Mouse (Mus musculus) CH12.LX (cell line): Measurements from ENCODE around the gene Pirt. TPM values are rescaled to one million over a fixed set of nuclear protein-coding genes. Genes with fewer than 3 reads are reported as not detected.

Source experiments
- DNase-seq: peaks from one replicate; pipeline ENCODE4 v3.0.0-alpha.2; 2013; ENCODE audit errors: extremely low read depth
- H3K27ac ChIP-seq: 2 replicates; pipeline ENCODE4 v1.5.1; 2012; ENCODE audit warnings: low read depth, mild to moderate bottlenecking, control low read depth, moderate library complexity; ENCODE audit not compliant: insufficient read depth
- H3K27me3 ChIP-seq: replicated peaks from 2 replicates; pipeline ENCODE3; 2012; ENCODE audit warnings: inconsistent platforms
- H3K36me3 ChIP-seq, 2 experiments: replicated peaks in 1 of 2; 2 replicates each; pipeline versions ENCODE3 to v1.6.1; 2012; ENCODE audit warnings: inconsistent platforms in 1 of 2, low read length in 1 of 2, mild to moderate bottlenecking in 1 of 2, mixed read lengths in 1 of 2, moderate library complexity in 1 of 2; ENCODE audit not compliant: control insufficient read depth in 1 of 2, insufficient read depth in 1 of 2
- H3K4me1 ChIP-seq, 2 experiments: 2 replicates each; pipeline ENCODE4 v1.6.1; 2012; ENCODE audit warnings: inconsistent platforms in 1 of 2, moderate library complexity in 1 of 2; ENCODE audit not compliant: insufficient read depth in 2 of 2, control insufficient read depth in 1 of 2
- H3K4me2 ChIP-seq: 2 replicates; pipeline ENCODE4 v1.6.1; 2012; ENCODE audit warnings: low read depth, mild to moderate bottlenecking, control low read depth; ENCODE audit not compliant: poor library complexity, insufficient read depth, severe bottlenecking
- H3K4me3 ChIP-seq, 3 experiments: fragments of 150-350 bp in 1 of 3; sonication (generic) in 1 of 3; replicated peaks in 1 of 3; 2 replicates each; pipeline versions ENCODE3 to v1.5.1; 2011 to 2012; ENCODE audit warnings: low read depth in 2 of 3, low read length in 2 of 3, mild to moderate bottlenecking in 2 of 3, moderate library complexity in 2 of 3, control low read depth in 1 of 3, improper control_type of control experiment in 1 of 3, inconsistent platforms in 1 of 3, mixed read lengths in 1 of 3; ENCODE audit not compliant: poor library complexity in 1 of 3
- H3K79me2 ChIP-seq: replicated peaks from 2 replicates; pipeline ENCODE4 v1.6.1; 2012; ENCODE audit warnings: mild to moderate bottlenecking, moderate library complexity; ENCODE audit not compliant: control insufficient read depth, poor library complexity, insufficient read depth, severe bottlenecking; ENCODE audit errors: extremely low read depth
- H3K9ac ChIP-seq: 2 replicates; pipeline ENCODE4 v1.6.1; 2012; ENCODE audit warnings: low read depth, mild to moderate bottlenecking, control low read depth, moderate library complexity; ENCODE audit not compliant: insufficient read depth
- H3K9me3 ChIP-seq: replicated peaks from 2 replicates; pipeline ENCODE3; 2012; ENCODE audit warnings: low read length, inconsistent platforms, mixed read lengths
- CHD1 ChIP-seq: IDR thresholded peaks from 2 replicates; pipeline ENCODE4 v1.6.1; 2012; ENCODE audit warnings: low read depth, low read length, improper control_type of control experiment, inconsistent platforms
- CTCF ChIP-seq, 2 experiments: IDR thresholded peaks in 1 of 2; conservative IDR thresholded peaks in 1 of 2; 2 replicates each; pipeline ENCODE4 v1.5.1; 2011 to 2012; ENCODE audit warnings: low read depth in 2 of 2, low read length in 2 of 2, improper control_type of control experiment in 1 of 2, inconsistent platforms in 1 of 2, mild to moderate bottlenecking in 1 of 2, moderate library complexity in 1 of 2
- E2F4 ChIP-seq: IDR thresholded peaks from 2 replicates; pipeline ENCODE4 v1.6.1; 2011; ENCODE audit warnings: low read depth, low read length, improper control_type of control experiment; ENCODE audit not compliant: insufficient replicate concordance
- HCFC1 ChIP-seq: IDR thresholded peaks from 2 replicates; pipeline ENCODE4 v1.6.1; 2012; ENCODE audit warnings: low read depth, mild to moderate bottlenecking, inconsistent platforms, low read length, improper control_type of control experiment
- IRF4 ChIP-seq: IDR thresholded peaks from 2 replicates; pipeline ENCODE4 v1.6.1; 2014; ENCODE audit warnings: low read depth, mild to moderate bottlenecking, inconsistent platforms, low read length, improper control_type of control experiment
- JUND ChIP-seq: conservative IDR thresholded peaks from 2 replicates; pipeline ENCODE4 v1.6.1; 2011; ENCODE audit warnings: low read depth, low read length, improper control_type of control experiment
- MXI1 ChIP-seq: IDR thresholded peaks from 2 replicates; pipeline ENCODE4 v1.6.1; 2011; ENCODE audit warnings: mild to moderate bottlenecking, low read depth, low read length, improper control_type of control experiment
- MYC ChIP-seq: IDR thresholded peaks from 2 replicates; pipeline ENCODE4 v1.6.1; 2011; ENCODE audit warnings: low read depth, mild to moderate bottlenecking, improper control_type of control experiment, low read length
- NELFE ChIP-seq: IDR thresholded peaks from 2 replicates; pipeline ENCODE4 v1.6.1; 2011; ENCODE audit warnings: low read depth, low read length, improper control_type of control experiment
- NRF1 ChIP-seq: IDR thresholded peaks from 2 replicates; pipeline ENCODE4 v1.6.1; 2014; ENCODE audit warnings: low read depth, mild to moderate bottlenecking, inconsistent platforms, low read length, improper control_type of control experiment, moderate library complexity
- PAX5 ChIP-seq: IDR thresholded peaks from 2 replicates; pipeline ENCODE4 v1.6.1; 2012; ENCODE audit warnings: low read length, inconsistent platforms, mixed read lengths
- POLR2AphosphoS2 ChIP-seq: IDR thresholded peaks from 2 replicates; pipeline ENCODE4 v1.6.1; 2011; ENCODE audit warnings: low read depth, low read length, improper control_type of control experiment
- RAD21 ChIP-seq: IDR thresholded peaks from 2 replicates; pipeline ENCODE4 v1.6.1; 2011; ENCODE audit warnings: low read depth, mild to moderate bottlenecking, low read length, improper control_type of control experiment, moderate library complexity
- SIN3A ChIP-seq: IDR thresholded peaks from 2 replicates; pipeline ENCODE4 v1.6.1; 2012; ENCODE audit warnings: low read length, improper control_type of control experiment, inconsistent platforms
- SMC3 ChIP-seq: IDR thresholded peaks from 2 replicates; pipeline ENCODE4 v1.6.1; 2011; ENCODE audit warnings: low read depth, low read length, improper control_type of control experiment
- USF2 ChIP-seq: conservative IDR thresholded peaks from 2 replicates; pipeline ENCODE4 v1.6.1; 2011; ENCODE audit warnings: low read depth, low read length, improper control_type of control experiment
- ZC3H11A ChIP-seq: IDR thresholded peaks from 2 replicates; pipeline ENCODE4 v1.6.1; 2012; ENCODE audit warnings: low read depth, mild to moderate bottlenecking, inconsistent platforms, low read length, improper control_type of control experiment
- ZKSCAN1 ChIP-seq: IDR thresholded peaks from 2 replicates; pipeline ENCODE4 v1.6.1; 2012; ENCODE audit warnings: low read depth, inconsistent platforms, low read length, improper control_type of control experiment, borderline replicate concordance
- dilution Hi-C: fragments of 300-500 bp; cut with MboI; formaldehyde crosslinking; loops from 2 replicates; pipeline ENCODE4 v1.14.3; 2020; ENCODE audit warnings: low sequenced_read_pairs; ENCODE audit not compliant: extremely low pct_unique_long_range_greater_than_20kb, extremely low pct_ligation_motif_present
- in situ Hi-C: fragments of 300-500 bp; cut with MboI; formaldehyde crosslinking; loops from 3 replicates; pipeline ENCODE4 v1.14.3; 2019; ENCODE audit warnings: low sequenced_read_pairs, low pct_ligation_motif_present, low pct_unique_long_range_greater_than_20kb, mixed read lengths
- polyA plus RNA-seq: library from polyadenylated mRNA; unstranded; fragments of >175 nt; gene quantifications from 2 replicates; pipeline ENCODE4 v1.2.1, GENCODE M21; 2012; ENCODE audit warnings: low read depth; ENCODE audit not compliant: insufficient read length
- total RNA-seq, 2 experiments: library from RNA; depleted of rRNA; stranded (reverse); fragments of 300-350 nt in 1 of 2; fragments of >200 nt in 1 of 2; gene quantifications; 2 replicates each; pipeline ENCODE4 v1.2.3; 2012 to 2014

Pirt gene
- total and polyA plus RNA-seq, 3 experiments = not detected

GRCm38 (mm10) chr11:66899426-66899825 is 12.4 kb upstream of the Pirt start:
- TF ChIP-seq SIN3A (no peak), CTCF (conservative IDR thresholded peaks at IDR 0.05 in 1 of 2, IDR thresholded peaks at IDR 0.05 in 1 of 2; ENCODE audit: low read depth in 2 of 2, low read length in 2 of 2) (peak; percentile 85 to 96), JUND (no peak), MYC (no peak), USF2 (no peak), CHD1 (no peak), SMC3 (peak; percentile 70), RAD21 (peak; percentile 77)
- Histone ChIP-seq H3K9me3 (no peaks in the 10 kb centered on the region), H3K36me3 (no peaks in the 10 kb centered on the region), H3K4me2 (no peak overlapping the region; the same call in 1 of the 2 replicates), H3K27ac (no peak overlapping the region), H3K79me2 (no peaks in the 10 kb centered on the region), H3K4me3 (no peak overlapping the region), H3K27me3 (peaks cover 30% of the 10 kb centered on the region), H3K9ac (no peak overlapping the region), H3K4me1 (no peaks in the 10 kb centered on the region)
- in situ Hi-C loops = loop anchor here (25.0 kb wide), 2 partner anchors 287 to 762 kb away; no protein-coding TSS in a partner anchor
- peak; percentile 77 for DNase-seq
- dilution Hi-C loops = no loop called here

GRCm38 (mm10) chr11:66902801-66903200 is 9.0 kb upstream of the Pirt start:
- no peak for DNase-seq
- dilution Hi-C loops (no loop called here), in situ Hi-C loops (loop anchor here (10.0 to 25.0 kb wide), 2 partner anchors 112 to 434 kb away; no protein-coding TSS in a partner anchor)
- peaks cover 0 to 4% of the 10 kb centered on the region in 2 experiments; a peak in 1 of 4 replicates for H3K4me1 ChIP-seq
- TF ChIP-seq RAD21 = no peak
- TF ChIP-seq CTCF (conservative IDR thresholded peaks at IDR 0.05 in 1 of 2, IDR thresholded peaks at IDR 0.05 in 1 of 2; ENCODE audit: low read depth in 2 of 2, low read length in 2 of 2) = no peak
- no peak for TF ChIP-seq MXI1
- no peak for TF ChIP-seq HCFC1
- TF ChIP-seq POLR2AphosphoS2 = no peak
- TF ChIP-seq E2F4 = no peak
- H3K27me3 ChIP-seq = peaks cover 42% of the 10 kb centered on the region
- no peak overlapping the region for H3K4me3 ChIP-seq
- H3K9ac ChIP-seq = no peak overlapping the region
- no peak overlapping the region for H3K4me2 ChIP-seq
- H3K36me3 ChIP-seq = no peaks in the 10 kb centered on the region
- H3K79me2 ChIP-seq = no peaks in the 10 kb centered on the region
- H3K27ac ChIP-seq = no peak overlapping the region
- no peaks in the 10 kb centered on the region for H3K9me3 ChIP-seq

GRCm38 (mm10) chr11:66905617-66906384 is 6.0 kb upstream of the Pirt start:
- no peak overlapping the region for H3K9ac ChIP-seq
- no peaks in the 10 kb centered on the region for H3K9me3 ChIP-seq
- peak; percentile 82 for DNase-seq
- H3K4me1 ChIP-seq = peaks cover 0 to 4% of the 10 kb centered on the region in 2 experiments; a peak in 1 of 4 replicates
- peaks cover 41% of the 10 kb centered on the region for H3K27me3 ChIP-seq
- in situ Hi-C loops = loop anchor here (5.0 to 25.0 kb wide), 3 partner anchors 109 to 432 kb away; partner anchors contain the start of gene Myh3
- no peaks in the 10 kb centered on the region for H3K36me3 ChIP-seq
- TF ChIP-seq PAX5 = no peak
- no peak for TF ChIP-seq MXI1
- TF ChIP-seq ZKSCAN1 = no peak
- TF ChIP-seq NRF1 = no peak
- TF ChIP-seq SMC3 = peak; percentile 94
- peak; percentile 76 for TF ChIP-seq ZC3H11A
- TF ChIP-seq CTCF (conservative IDR thresholded peaks at IDR 0.05 in 1 of 2, IDR thresholded peaks at IDR 0.05 in 1 of 2; ENCODE audit: low read depth in 2 of 2, low read length in 2 of 2) = peak; percentile 66 to 99
- 0 out of 2 replicates have a peak, but pooled peaks have one; percentile 18 for TF ChIP-seq IRF4
- peak; percentile 99 for TF ChIP-seq RAD21
- TF ChIP-seq SIN3A = no peak
- TF ChIP-seq NELFE = peak; percentile 77; the same call in 1 of the 2 replicates
- TF ChIP-seq, all 38 proteins: peak for 6
- H3K4me3 ChIP-seq = no peak overlapping the region
- no peak overlapping the region for H3K27ac ChIP-seq
- H3K4me2 ChIP-seq = no peak overlapping the region
- dilution Hi-C loops = no loop called here
- no peaks in the 10 kb centered on the region for H3K79me2 ChIP-seq
